Mouse (Mus musculus): Measurements from ENCODE around the gene Ethe1.
"Not testable (repeated sequence)": the region's sequence is repeated elsewhere in the genome, so short reads cannot be mapped to it uniquely, and the experiment has no call there.

- not testable (repeated sequence) for TF ChIP-seq CTCF (IDR thresholded peaks at IDR 0.05; ENCODE audit: control insufficient read depth, insufficient read depth, insufficient read length); USF1 (IDR thresholded peaks at IDR 0.05; ENCODE audit: low read depth); MYOD1 (IDR thresholded peaks at IDR 0.05; ENCODE audit: control insufficient read depth, insufficient read length, low read depth); CEBPB (IDR thresholded peaks at IDR 0.05; ENCODE audit: low read depth); MAX (IDR thresholded peaks at IDR 0.05); MYOG (IDR thresholded peaks at IDR 0.05; ENCODE audit: control insufficient read depth, extremely low read depth, insufficient read length)
Measured at GRCm38 (mm10) chr7:24618374-24618773, 31.0 kb downstream of the Ethe1 start.

Measured in C2C12 (cell line).